Mouse (Mus musculus): ENCODE measurements at regions not wholly inside any gene's neighbourhood (a gene's known extent, or its start where the extent isn't known, plus 50 kb on each side); places are given as distances from the start of the nearest gene placed in this dataset.
"Not testable (repeated sequence)": the region's sequence is repeated elsewhere in the genome, so short reads cannot be mapped to it uniquely, and the experiment has no call there.

GRCm38 (mm10) chr10:43671785-43672184 lies 93.7 kb downstream of the Cd24a start:
- DNase-seq (ENCODE audit: low spot score in 2 of 2) = no peak

GRCm38 (mm10) chr10:43672490-43672889 lies 94.4 kb downstream of the Cd24a start:
- no peak for DNase-seq (ENCODE audit: low spot score in 2 of 2)

GRCm38 (mm10) chr10:43674749-43675148 lies 96.7 kb downstream of the Cd24a start:
- no peak for DNase-seq (ENCODE audit: low spot score in 2 of 2)

- not testable (repeated sequence) for DNase-seq (ENCODE audit: low spot score in 2 of 2)
Measured at GRCm38 (mm10) chr10:43675495-43675894, 97.4 kb downstream of the Cd24a start.

- no peak for DNase-seq (ENCODE audit: low spot score in 2 of 2)
Measured at GRCm38 (mm10) chr10:43676289-43676688, 98.2 kb downstream of the Cd24a start.

- DNase-seq (ENCODE audit: low spot score in 2 of 2) = no peak
Measured at GRCm38 (mm10) chr10:43684247-43685033, 106.4 kb downstream of the Cd24a start.

GRCm38 (mm10) chr10:43689161-43689913 lies 111.3 kb downstream of the Cd24a start:
- peak in 1 of 2 experiments; percentile 10 for DNase-seq (ENCODE audit: low spot score in 2 of 2)

GRCm38 (mm10) chr10:43689914-43690316 lies 111.8 kb downstream of the Cd24a start:
- DNase-seq (ENCODE audit: low spot score in 2 of 2) = no peak

- DNase-seq (ENCODE audit: low spot score in 2 of 2) = no peak
Measured at GRCm38 (mm10) chr10:43693974-43694373, 115.9 kb downstream of the Cd24a start.

GRCm38 (mm10) chr10:43694508-43694907 lies 116.4 kb downstream of the Cd24a start:
- DNase-seq (ENCODE audit: low spot score in 2 of 2) = no peak

GRCm38 (mm10) chr10:43695470-43695869 lies 117.4 kb downstream of the Cd24a start:
- DNase-seq (ENCODE audit: low spot score in 2 of 2) = no peak

GRCm38 (mm10) chr10:43697917-43698316 lies 119.8 kb downstream of the Cd24a start:
- no peak for DNase-seq (ENCODE audit: low spot score in 2 of 2)

GRCm38 (mm10) chr10:43700371-43701289 lies 122.5 kb downstream of the Cd24a start:
- no peak for DNase-seq (ENCODE audit: low spot score in 2 of 2)

- no peak for DNase-seq (ENCODE audit: low spot score in 2 of 2)
Measured at GRCm38 (mm10) chr10:43702895-43703294, 124.8 kb downstream of the Cd24a start.

GRCm38 (mm10) chr10:43706001-43706988 lies 128.2 kb downstream of the Cd24a start:
- DNase-seq (ENCODE audit: low spot score in 2 of 2) = no peak

- no peak for DNase-seq (ENCODE audit: low spot score in 2 of 2)
Measured at GRCm38 (mm10) chr10:43707011-43707410, 128.9 kb downstream of the Cd24a start.

- no peak for DNase-seq (ENCODE audit: low spot score in 2 of 2)
Measured at GRCm38 (mm10) chr10:43707821-43708373, 129.8 kb downstream of the Cd24a start.

GRCm38 (mm10) chr10:43709278-43710033 lies 131.4 kb downstream of the Cd24a start:
- DNase-seq (ENCODE audit: low spot score in 2 of 2) = no peak

GRCm38 (mm10) chr10:43710186-43710885 lies 132.3 kb downstream of the Cd24a start:
- DNase-seq (ENCODE audit: low spot score in 2 of 2) = no peak

Measured in frontal cortex, postnatal 14 days (tissue).